Mouse (Mus musculus) adrenal gland, postnatal 14 days (tissue): ENCODE measurements around the gene Gng7. TPM values are rescaled to one million over a fixed set of nuclear protein-coding genes. Genes with fewer than 3 reads are reported as not detected.
"Not testable (repeated sequence)": the region's sequence is repeated elsewhere in the genome, so short reads cannot be mapped to it uniquely, and the experiment has no call there.

Experiments used
- DNase-seq: peaks from one replicate; pipeline ENCODE4 v3.0.0; 2021; ENCODE audit warnings: mixed read lengths
- long read RNA-seq, 2 experiments: library from polyadenylated mRNA; stranded (forward); transcript quantifications; one replicate each; pipeline ENCODE4 v2.0.0; 2021
- total RNA-seq: library from RNA; stranded (reverse); gene quantifications from 2 replicates; pipeline ENCODE4 v1.2.3, GENCODE M21; 2021

The Gng7 gene
- 5.9 and 6.2 TPM in 2 replicates for total RNA-seq
- long read RNA-seq, experiment 1, partial matches to known transcripts: 0 of 3 reads
- long read RNA-seq, experiment 1, other reads (novel, unspliced or antisense): 3 of 3 reads
- long read RNA-seq, experiment 2, partial matches to known transcripts: 0 of 2 reads
- long read RNA-seq, experiment 2, other reads (novel, unspliced or antisense): 1 of 2 reads

DNA sequence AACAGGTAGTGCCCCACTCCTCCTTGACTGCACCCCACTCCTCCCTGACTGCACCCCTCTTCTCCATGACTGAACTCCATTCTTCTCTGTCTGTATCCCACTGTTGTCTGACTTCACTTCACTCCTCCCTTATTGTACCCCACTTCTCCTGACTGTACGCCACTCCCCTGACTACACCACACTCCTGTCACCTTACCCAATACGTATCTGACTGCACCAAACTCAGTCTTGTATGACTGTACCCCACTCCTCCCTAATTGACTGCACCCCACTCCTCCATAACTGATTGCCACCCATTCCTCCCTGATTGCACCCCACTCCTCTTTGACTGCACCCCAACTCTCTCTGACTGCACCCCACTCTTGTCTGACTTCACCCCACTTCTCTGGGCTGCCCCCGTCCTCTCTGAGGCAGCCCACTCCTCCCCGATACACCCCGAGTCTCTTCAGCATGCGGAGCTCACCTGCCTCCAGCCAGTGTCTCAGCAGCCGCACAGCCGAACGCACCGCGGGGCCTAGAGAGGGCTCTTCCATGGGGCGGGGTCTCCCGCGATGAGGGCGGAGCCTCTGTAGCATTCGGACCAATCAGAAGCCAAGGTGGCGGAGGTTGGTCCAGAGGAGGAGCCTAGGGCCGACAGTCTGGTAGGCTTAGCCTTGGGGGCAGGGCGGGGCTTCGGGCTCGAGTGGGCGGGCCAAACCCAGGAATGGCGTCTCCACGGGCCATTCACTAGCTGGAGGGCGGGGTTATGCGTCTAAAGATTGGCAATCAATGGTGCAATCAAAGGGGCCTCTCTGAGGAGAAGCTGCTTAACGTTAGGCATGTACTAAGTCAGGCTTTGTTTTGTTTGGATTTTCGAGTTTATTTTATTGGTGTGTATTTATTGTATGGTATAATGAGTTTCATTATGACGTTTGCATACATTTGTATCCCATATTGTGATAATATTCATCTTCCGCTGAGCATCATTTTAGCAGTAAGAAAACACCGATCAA lies at the start of gene Gng7:
Gene Gng7 (minus strand): TSS at position 553 of the 992 bp plus-strand sequence.
- DNase-seq: peak; percentile 99

DNA sequence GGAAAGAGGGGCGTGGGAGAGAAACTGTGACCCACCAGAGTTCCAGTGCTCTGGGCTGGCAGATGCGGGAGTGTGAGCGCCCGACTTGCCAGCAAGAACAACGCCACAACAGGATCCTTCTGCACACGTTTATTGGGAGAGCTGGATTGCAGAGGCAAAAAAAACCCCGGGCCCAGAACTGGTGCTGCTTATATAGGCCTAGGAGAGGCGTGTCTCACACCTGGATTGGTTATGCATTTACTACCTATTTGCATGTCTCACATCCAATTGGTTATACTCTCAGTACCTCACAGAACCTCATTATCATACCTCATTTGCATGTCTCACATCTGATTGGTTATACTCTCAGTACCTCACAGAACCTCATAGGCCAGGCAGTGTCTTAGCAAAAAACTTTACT lies 49.8 kb upstream of the Gng7 start:
- DNase-seq: not testable (repeated sequence)

DNA sequence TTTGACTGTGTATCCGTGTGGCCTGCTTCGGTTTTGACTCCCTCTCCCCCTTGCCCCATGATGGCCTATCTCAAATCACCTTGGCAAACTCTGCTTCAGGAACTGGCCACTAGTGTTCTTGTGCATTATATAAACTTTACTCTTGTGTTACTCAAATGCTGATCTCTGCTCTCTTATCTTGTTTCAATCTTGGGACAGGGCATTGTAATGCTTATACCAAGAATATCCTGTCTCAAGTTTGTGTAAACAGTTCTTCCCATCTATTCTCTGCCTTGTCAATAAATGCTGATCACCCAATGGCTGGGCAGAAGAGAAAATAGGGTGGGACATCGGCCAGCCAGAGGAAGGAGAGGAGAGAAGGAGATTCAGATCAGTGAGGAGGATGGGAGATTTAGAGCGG lies 48.0 kb upstream of the Gng7 start:
- DNase-seq: no peak

DNA sequence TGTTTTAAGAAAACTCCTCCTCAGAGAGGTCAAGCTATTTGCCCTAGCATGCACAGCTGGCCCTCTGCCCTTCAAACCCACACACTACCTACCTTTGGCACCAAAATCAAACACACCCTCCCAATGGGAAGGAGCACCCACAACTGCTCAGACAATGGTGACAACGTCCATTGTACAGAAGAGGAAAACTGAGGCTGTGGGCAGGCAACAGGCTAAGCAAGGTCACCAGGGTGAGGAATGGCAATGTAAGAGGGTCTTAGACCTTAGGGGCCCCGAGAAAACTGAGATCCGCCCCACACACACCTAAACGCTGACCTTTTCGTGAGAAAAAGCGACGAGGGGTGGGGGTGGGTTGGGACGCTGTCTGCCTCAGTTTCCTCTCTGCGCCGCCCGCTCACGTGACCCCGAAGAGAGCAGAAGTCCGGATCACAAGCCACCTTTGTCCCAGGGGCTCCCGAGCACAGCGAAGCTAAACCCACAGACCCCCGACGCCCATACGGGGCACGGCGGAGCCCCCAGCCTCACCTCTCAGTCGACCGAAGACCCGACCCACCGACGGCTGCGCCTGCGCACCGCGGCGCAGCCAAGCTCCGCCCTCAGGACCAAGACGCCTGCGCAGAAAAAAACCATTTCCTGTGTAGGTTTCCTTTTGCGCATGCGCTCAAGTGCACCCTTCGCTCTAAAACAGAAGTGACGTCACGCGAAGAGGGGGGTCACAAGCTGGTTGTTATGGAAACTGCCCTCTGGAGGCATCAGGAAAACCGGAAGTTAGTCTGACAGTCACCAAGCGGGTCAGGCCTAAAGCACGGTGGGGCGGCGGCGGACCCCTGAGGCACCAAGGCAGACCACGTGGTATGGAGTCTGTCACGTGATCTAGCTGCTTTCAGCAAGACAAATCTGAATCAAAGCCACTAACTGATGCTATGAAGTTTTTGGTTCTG lies 45.1 kb upstream of the Gng7 start, which contains the start of gene Sgta:
Gene Sgta (minus strand): TSS at position 579 of the 941 bp plus-strand sequence.
- peak; percentile 99 for DNase-seq

DNA sequence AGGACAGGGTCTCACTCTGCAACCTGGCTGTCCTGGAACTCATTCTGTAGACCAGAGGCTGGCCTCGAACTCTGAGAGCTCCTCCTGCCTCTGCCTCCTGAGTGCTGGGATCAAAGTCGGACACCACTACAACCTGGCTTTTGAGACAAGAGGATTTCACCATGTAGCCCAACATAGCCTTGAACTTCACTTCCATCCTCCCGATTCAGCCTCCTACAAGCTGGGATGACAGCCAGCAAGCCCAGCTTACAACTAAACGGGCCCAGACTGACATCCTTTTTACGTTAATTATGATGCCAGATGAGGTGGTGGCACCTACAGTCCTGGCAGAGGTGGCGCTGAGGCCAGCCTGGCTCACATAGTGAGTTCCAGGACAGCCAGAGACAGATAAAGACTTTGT lies 44.2 kb upstream of the Gng7 start:
- no peak for DNase-seq

DNA sequence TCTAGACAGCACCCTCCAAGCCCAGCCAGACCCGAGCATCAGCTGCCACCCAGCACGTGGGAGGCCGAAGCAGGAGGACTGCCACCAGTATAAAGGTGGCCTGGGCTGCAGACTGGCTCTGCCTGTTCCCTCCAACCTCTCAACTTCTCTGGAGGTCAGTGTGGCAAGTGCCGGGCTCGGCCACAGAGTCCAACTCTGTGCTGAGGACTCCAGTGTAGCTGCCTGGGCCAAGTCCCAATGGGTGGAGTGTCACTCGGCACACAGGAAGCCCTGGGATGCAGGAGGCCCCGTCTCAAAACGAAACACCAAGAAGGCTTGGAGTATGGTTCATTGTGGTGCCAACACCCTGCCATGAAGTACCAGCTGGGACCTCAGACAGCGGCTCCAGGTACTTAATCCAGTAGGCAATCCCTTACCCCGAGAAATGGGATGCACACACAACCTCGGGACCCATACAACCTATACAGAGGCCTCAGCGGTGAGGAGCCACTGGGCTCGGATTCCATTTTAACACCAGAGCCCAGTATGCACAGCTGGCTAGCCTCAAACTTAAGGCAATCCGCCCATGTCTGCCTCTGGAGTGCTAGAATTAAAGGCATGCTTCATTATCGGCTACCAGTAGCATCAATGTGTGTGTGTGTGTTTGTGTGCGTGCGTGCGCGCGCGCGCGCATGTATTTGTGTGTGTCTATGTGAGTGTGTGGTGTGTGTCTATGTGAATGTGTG lies 42.8 kb upstream of the Gng7 start:
- DNase-seq: peak; percentile 65

DNA sequence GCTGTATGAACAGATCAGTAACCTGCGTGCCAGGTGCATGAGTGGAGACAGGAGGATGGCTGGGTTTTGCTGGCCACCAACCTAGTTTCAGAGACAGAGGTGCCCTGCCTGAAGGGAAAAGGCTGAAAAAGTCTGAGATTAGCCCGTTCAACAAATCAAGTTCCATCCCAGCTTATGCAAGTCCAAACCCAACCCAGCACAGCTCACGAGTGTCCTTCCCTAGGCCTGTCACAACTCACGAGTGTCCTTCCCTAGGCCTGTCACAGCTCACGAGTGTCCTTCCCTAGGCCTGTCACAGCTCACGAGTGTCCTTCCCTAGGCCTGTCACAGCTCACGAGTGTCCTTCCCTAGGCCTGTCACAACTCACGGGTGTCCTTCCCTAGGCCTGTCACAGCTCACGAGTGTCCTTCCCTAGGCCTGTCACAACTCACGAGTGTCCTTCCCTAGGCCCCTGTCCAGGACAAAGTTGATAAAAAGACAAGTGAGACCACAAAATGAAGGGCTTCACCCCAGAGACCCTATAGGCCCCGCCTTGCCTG lies 41.1 kb upstream of the Gng7 start:
- DNase-seq: peak; percentile 54

DNA sequence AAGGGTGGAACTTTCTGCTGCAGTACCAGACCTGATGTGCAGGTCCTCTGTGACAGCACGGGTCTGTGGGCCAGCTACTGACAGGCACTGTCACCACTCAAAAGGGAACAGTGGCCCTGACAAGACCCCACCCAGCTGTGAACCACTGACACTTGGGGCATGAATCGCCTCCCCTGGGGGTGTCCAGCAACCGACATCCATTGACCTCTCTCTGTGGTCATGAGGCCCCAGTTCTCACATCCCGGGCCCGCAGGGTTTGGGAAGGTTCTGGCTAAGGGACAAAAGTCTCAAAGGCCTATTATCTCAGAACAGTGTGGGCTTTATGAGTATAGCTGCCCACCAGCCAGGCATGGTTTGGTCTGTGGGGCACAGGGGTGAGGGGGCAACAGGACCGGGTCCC lies 40.4 kb upstream of the Gng7 start:
- DNase-seq: no peak

DNA sequence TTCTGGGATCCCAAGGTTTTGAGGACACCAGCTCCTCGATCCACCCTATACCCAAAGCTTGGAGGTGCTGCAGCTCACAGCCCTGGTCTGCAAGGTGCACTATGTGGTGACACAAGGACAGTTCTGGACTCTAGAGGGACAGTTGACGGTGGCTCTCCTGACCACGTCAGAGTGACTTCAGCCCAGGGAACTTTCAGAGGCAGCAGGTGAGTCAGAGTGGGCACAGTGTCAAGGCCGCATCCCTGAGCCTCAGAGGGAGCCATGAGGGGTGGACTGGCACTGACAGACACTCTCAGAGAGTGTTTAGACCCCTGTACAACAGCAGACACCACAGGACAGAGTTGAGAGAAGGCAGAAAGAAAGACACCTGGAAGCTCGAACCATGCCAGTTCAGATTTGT lies 37.8 kb upstream of the Gng7 start:
- peak; percentile 76 for DNase-seq

DNA sequence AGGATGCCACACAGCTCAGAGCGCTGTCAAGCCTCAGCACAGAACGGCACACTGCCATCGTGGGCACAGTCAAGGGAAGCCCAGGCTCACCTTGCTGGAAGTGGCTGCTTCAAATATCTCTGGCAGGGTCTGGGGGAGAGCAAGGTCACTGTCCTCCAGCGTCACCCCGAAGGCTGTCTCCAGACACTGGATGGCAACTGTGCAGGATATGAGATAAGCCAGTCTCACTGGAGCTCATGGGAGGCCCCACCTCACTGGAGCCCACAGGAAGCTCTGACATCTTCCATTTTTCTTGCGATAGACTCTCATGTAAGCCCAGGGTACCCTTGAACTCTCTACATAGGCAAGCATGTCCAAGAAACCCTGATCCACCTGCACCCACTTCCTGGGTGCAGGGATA lies 36.4 kb upstream of the Gng7 start:
- no peak for DNase-seq

DNA sequence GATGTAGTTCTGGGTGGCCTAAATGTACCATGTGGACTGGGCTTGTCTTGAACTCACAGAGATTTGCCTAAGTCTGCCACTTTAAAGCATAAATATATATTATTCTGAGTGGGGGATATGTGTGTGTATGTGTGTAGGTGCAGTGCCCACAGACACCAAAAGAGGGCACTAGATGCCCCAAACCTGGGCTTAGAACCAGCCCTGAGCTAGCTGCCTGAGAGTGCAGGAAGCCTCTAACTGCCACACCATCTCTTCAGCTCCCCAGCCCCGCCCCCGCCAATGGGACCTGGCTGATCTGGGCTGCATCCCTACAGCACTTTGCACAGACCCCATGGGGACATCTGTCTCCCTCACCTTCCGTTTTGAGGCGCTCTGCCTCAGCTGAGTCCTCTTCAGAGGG lies 35.9 kb upstream of the Gng7 start:
- DNase-seq: peak; percentile 52

DNA sequence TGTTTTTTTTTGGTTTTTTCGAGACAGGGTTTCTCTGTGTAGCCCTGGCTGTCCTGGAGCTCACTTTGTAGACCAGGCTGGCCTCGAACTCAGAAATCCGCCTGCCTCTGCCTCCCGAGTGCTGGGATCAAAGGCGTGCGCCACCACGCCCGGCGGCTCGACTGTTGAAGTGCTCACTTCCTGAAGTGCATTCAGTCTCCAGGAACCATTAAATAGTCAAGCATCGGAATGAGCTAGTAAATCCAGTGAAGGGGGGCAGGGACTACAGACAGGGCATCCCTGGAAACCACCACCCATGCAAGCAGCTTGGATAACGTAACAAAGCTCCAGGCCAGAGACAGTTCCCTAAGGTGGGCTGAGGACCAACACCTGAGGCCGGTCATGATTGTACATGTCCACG lies 30.5 kb upstream of the Gng7 start:
- not testable (repeated sequence) for DNase-seq

DNA sequence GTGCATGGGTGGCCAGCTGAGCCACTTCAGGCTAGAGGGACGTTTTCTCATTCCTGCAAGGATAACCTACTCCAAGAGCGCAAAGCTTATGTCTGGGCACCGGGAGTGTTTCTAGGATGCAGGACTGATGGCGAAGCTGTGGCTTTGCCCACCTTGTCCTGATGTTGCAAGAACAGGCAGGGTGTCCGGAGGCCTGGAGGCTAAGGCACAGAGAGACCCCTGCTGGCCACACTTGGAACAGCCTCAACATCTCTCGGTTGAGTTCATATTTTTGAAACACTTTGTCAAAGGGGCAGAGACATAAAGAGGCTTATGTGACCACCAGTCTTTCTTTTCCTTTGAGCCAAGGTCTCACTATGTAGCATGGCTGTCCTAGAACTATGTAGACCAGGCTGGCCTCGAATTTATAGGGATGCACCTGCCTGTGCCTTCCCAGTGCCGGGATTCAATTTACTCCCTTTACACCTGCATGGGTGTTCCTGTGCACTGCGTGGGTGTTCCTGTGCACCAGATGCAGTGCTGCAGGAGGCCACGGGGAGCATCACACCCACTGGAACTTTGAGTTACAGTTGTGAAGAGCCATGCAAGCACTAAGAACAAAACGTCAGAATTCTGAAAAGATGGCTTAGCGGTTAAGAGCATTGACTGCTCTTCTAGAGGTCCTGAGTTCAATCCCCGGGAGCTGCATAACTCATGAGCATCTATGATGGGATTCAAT lies 26.9 kb upstream of the Gng7 start:
- peak; percentile 86 for DNase-seq

DNA sequence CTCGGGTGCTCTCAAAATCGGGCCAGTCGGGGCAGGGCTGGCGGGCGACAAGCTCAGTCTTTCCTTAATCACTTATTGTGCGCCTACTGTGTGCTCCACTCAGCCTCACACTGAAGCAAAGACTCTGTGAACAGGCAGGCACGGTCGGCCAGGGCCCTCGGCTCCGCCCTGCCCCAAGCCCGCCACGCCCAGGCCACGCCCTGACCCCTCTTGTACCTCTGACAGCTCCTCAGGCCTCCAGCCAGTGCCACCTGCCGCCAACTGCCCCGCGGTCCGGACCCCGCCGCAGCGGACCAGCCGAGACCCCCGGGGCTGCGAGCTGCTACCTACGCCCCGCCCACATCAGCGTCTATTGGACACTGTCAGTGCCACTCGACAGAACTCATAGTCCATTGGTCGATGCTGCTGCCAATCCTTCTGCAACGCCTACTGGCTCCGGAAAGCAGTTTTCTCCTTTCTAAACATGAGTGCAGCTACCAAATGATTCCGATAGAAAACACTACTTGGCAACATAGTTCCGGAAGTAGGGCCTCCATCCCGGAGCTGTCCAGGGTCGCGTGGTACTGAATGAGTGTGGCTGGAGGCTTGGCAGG lies 22.3 kb upstream of the Gng7 start, which contains the start of gene Slc39a3:
Gene Slc39a3 (minus strand): TSS at position 439 of the 593 bp plus-strand sequence.
- DNase-seq: peak; percentile 98

DNA sequence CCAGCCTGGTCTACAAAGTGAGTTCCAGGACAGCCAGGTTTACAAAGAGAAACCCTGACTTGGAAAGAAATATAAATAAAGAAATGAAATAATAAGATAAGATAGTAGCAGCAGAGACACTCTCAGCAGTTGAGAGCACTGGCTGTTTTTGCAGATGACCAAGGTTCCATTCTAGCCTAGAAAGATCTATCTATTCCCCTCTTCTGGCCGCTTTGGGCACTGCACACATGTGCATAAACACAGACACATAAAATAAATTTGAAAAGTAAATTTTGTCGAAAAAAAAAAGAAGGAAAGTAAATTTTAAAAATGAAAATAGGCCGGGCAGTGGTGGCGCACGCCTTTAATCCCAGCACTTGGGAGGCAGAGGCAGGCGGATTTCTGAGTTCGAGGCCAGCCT lies 21.5 kb upstream of the Gng7 start:
- peak; percentile 59 for DNase-seq

DNA sequence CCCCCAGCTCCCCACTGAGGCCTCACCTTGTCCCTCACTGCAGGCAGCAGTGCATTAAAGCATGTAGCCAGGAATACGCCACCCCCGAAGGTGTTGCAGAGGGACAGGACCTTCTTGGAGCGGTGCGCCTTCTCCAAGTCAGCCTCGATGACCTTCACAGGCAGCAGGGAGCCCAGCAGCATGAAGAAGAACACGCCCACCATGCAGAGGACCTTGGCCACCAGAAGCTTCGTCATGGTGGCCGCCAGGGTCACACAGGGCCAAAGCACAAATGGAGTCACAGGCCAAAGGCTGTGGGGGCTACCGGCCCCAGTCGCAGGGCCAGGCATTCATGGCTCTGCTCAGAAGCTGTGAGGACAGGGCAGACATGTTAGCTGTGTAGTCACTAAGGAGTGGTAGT lies 18.8 kb upstream of the Gng7 start:
- peak; percentile 74 for DNase-seq

DNA sequence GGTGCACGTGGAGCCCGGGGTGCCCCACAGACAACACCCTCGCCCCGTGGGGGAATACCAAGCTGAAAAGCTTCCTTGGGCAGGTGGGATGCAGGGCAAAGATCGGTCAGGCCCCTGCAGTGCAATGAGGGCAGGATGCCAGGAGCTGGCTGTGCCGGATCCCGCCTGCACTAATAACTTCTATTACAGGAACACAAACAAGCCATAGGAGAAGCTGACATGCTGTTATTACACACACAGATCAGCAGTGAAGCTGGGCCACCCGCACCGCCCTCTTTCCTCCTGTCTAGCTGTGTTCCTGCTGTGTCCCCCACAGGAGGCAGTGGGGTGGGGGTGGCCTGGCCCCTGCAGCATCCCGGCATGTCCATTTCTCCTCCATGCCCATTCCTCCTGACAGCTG lies 14.3 kb upstream of the Gng7 start:
- no peak for DNase-seq

DNA sequence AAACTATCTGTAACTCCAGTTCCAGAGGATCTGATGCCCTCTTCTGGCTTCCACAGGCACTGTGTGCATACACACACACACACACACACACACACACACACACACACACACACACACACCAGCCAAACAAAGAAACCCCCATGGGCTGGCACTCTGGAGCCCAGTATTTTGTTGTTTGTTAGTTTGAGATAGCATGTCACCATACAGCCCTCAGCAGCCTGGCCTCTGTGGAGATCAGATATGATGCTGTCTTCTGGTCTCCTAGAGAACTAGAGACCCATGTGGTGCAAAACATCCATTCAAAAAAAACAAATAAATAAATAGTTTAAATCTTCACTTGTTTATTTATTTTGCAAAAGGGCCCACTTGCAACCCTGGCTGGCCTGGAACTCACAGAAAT lies 13.5 kb upstream of the Gng7 start:
- no peak for DNase-seq

DNA sequence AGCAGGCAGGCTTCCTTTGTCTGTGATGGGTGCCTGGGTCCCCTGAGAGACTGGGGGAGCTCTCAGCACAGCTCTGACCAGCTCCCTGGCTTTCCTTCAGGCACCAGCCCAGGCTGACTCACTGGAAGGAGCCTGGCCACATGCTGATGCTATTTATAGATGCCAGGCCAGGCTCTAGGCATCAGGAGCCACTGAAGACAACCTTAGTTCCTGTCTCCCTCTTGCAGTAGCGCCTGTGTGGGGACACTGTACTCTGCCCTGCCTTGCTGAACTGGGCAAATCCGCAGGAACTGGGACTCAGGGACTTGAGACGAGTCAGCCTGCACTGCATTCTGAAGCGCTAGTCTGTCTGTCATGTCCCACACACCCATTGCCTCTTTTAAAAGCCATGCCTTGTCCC lies 12.6 kb upstream of the Gng7 start:
- peak; percentile 61 for DNase-seq

DNA sequence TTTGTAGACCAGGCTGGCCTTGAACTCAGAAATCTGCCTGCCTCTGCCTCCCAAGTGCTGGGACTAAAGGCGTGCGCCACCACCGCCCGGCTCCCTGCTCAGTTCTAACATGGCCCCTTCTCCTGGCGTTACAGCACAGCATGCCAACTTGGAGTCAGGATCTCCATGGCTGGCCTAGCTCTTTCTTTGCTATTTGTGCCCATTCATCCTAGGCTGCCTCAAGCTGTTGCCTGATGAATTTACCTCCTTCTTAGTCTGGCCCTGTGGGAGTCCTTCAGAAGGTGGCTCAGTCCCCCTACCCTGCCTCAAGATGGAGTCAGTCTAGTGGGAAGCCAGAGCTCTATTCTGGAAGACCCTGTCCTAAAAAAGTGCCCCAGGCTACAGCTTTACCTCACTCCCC lies 12.1 kb upstream of the Gng7 start:
- no peak for DNase-seq
